Mouse (Mus musculus) lung, postnatal 36 days (tissue): ENCODE measurements around the gene Arid2.
"Not testable (repeated sequence)": the region's sequence is repeated elsewhere in the genome, so short reads cannot be mapped to it uniquely, and the experiment has no call there.

Experiments
- DNase-seq: peaks from one replicate; pipeline ENCODE4 v3.0.0; 2022; ENCODE audit warnings: mixed read lengths

Gene Arid2

GRCm38 (mm10) chr15:96287369-96287975 lies at the start of gene Arid2:
Gene Arid2 (plus strand): TSS chr15:96287518.
- DNase-seq: peak; percentile 66

- DNase-seq: no peak
Observed at GRCm38 (mm10) chr15:96238071-96238470, 49.2 kb upstream of the Arid2 start.

- no peak for DNase-seq
Observed at GRCm38 (mm10) chr15:96244171-96244570, 43.1 kb upstream of the Arid2 start.

GRCm38 (mm10) chr15:96244715-96245114 lies 42.6 kb upstream of the Arid2 start:
- not testable (repeated sequence) for DNase-seq

GRCm38 (mm10) chr15:96253827-96254226 lies 33.5 kb upstream of the Arid2 start:
- DNase-seq: no peak

- no peak for DNase-seq
Observed at GRCm38 (mm10) chr15:96254356-96254755, 33.0 kb upstream of the Arid2 start.

- no peak for DNase-seq
Observed at GRCm38 (mm10) chr15:96257781-96258180, 29.5 kb upstream of the Arid2 start.

GRCm38 (mm10) chr15:96264614-96265013 lies 22.7 kb upstream of the Arid2 start:
- DNase-seq: no peak

- DNase-seq: no peak
Observed at GRCm38 (mm10) chr15:96267933-96268332, 19.4 kb upstream of the Arid2 start.

- no peak for DNase-seq
Observed at GRCm38 (mm10) chr15:96268610-96269009, 18.7 kb upstream of the Arid2 start.

GRCm38 (mm10) chr15:96269402-96269801 lies 17.9 kb upstream of the Arid2 start:
- DNase-seq: no peak

GRCm38 (mm10) chr15:96270272-96270880 lies 16.9 kb upstream of the Arid2 start:
- DNase-seq: peak; percentile 79

- no peak for DNase-seq
Observed at GRCm38 (mm10) chr15:96272356-96272755, 15.0 kb upstream of the Arid2 start.

- DNase-seq: no peak
Observed at GRCm38 (mm10) chr15:96274341-96274740, 13.0 kb upstream of the Arid2 start.

- DNase-seq: no peak
Observed at GRCm38 (mm10) chr15:96275198-96275597, 12.1 kb upstream of the Arid2 start.

- DNase-seq: no peak
Observed at GRCm38 (mm10) chr15:96275810-96276493, 11.4 kb upstream of the Arid2 start.

- peak; percentile 46 for DNase-seq
Observed at GRCm38 (mm10) chr15:96277061-96277460, 10.3 kb upstream of the Arid2 start.

- DNase-seq: no peak
Observed at GRCm38 (mm10) chr15:96281236-96281635, 6.1 kb upstream of the Arid2 start.

GRCm38 (mm10) chr15:96283141-96283540 lies 4.2 kb upstream of the Arid2 start:
- DNase-seq: no peak

GRCm38 (mm10) chr15:96283920-96284431 lies 3.3 kb upstream of the Arid2 start:
- DNase-seq: peak; percentile 64

GRCm38 (mm10) chr15:96284711-96285322 lies 2.5 kb upstream of the Arid2 start:
- peak; percentile 32 for DNase-seq

GRCm38 (mm10) chr15:96285323-96286014 lies 1.8 kb upstream of the Arid2 start:
- peak; percentile 91 for DNase-seq
